Mouse (Mus musculus) frontal cortex, postnatal 36 days (tissue): ENCODE results near the gene Camkmt.
A peak's percentile ranks its signal among the peaks of the same experiment; 100 is the strongest.

Experiments used
- DNase-seq, 2 experiments: peaks; one replicate each; pipeline ENCODE4 v3.0.0; 2022; ENCODE audit warnings: low spot score in 2 of 2

Gene Camkmt

DNA sequence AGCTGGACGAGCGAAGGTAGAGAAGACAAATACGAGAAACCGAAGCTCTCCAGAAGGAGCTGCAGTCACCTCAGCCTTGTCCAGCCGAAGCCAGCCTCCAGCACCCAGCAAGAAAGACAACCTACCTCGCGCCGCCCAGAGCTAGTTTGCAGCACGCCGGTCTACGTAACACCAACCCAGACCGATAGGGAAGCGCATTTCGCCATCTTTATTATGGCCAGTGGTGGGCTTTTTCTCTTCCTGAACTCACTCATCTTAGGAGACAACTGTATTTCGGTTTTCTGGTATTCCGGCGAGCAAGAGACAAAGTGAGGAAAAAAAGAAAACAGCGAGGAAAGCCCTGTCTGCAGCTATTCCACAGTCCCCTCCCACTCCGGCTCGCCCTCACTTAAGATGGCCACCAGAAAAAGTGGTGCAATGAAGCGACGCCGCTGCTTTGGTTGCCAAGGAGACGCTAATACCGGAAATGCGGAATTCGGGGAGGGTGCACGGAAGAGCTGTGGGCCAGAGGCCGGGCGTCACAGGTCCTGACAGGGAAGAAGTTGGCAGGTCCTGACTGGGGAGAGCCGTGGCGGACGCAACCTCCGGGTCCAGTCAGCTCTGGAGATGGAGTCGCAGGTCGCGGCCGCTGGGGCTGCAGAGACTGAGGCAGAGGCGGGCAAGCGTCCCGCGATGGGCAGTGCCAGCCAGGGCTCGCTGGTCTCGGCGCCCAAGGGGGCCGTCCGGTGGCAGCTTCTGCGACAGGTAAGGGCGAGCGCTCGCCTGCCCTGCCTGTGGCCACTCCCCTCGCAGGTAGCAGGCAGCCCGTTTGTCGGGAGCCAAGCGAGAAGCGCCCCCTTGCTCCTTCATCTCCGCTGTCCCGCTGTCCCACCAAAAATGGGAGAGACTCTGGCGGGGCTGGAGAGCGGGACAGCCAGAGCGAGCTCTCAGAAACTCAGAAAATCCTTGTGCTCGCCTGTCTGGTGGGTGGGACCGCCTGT lies at the start of gene Camkmt, which contains the start of gene Prepl:
Gene Camkmt, plus strand, starts transcription at position 433 of the 980 bp plus-strand sequence.
Gene Prepl, minus strand, starts transcription at position 122 of the 980 bp plus-strand sequence.
- peak; percentile 95 to 97 for DNase-seq

GRCm38 (mm10) chr17:85040913-85041312 lies 49.4 kb upstream of the Camkmt start:
- no peak for DNase-seq

GRCm38 (mm10) chr17:85042419-85042818 lies 47.9 kb upstream of the Camkmt start:
- DNase-seq, result no peak

DNA sequence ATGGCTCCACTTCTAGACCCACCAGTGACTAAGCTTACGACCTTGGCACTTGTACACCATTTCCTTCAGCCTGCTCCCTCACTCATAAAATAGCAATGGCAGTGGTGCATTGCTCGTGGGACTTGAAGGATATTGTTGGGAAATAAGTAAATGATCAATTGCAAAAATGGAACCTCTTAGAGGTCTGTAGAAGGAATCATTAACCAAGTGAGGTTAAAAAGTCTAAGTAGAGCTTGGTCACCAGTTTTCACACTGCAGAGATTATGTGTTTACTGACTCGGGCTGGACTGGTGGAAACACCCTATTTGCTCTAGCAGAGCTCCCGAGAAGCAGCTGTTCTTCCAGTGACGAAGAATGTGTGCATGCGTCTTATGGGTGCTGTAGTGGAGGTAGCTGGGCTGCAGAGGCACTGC lies 46.9 kb upstream of the Camkmt start:
- no peak for DNase-seq

GRCm38 (mm10) chr17:85044466-85044865 lies 45.9 kb upstream of the Camkmt start:
- DNase-seq, result no peak

DNA sequence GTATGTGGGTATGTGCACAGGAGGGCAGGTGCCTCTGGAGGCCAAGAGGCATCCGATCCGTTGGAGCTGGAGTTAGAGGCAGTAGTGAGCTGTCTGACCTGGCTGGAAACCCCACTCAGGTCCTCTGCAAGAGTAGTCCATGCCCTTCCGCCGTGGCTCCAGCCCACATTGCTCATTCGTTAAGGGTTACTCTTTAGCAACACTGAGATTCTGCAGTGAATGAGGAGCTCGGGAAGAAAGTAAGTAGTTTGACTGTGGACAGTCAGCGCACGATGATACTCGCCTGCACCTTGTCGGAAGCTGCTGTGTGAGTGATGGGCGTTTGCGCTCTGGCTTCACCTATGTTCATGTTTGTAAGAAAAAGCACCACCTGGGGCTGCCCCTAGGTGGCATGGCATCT lies 45.2 kb upstream of the Camkmt start:
- DNase-seq, result no peak

GRCm38 (mm10) chr17:85048379-85048778 lies 42.0 kb upstream of the Camkmt start:
- no peak for DNase-seq

DNA sequence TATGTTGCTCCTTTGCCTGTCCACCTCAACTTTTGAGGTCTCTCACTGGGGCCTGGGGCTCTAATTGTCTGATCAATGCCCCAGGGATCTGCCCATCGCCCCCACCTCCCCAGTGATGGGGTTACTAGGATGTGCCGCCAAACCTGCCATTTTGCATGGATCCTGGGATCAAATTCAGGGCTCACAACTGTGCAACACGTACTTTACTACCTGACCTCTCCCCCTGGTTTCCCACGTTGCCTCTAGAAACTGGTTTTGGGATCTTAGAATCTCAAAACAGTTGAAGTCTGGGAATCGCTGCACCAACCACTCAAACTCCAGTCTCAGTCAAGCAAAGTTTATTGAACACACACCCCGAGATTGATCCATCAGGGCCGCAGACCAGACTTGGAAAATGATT lies 32.1 kb upstream of the Camkmt start:
- no peak for DNase-seq

DNA sequence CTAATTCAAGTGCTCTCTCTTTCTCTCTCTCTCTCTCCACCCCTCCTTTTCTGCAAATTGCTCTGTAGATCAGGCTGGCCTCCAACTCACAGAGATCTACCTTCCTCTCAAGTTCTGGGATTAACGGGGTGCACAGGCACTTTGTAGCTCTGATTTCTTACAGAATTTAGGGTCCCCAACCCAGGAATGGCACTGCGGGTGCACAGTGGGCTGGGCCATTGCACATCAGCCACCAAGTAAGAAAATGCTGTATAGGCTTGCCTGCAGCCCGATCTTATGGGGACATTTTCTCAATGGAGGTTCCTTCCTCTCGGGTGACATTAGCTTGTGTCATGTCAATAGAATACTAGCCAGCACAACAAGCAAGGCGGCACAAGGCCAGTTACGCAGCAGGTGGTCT lies 31.2 kb upstream of the Camkmt start:
- DNase-seq, result no peak

GRCm38 (mm10) chr17:85063560-85063959 lies 26.8 kb upstream of the Camkmt start:
- DNase-seq, result no peak

DNA sequence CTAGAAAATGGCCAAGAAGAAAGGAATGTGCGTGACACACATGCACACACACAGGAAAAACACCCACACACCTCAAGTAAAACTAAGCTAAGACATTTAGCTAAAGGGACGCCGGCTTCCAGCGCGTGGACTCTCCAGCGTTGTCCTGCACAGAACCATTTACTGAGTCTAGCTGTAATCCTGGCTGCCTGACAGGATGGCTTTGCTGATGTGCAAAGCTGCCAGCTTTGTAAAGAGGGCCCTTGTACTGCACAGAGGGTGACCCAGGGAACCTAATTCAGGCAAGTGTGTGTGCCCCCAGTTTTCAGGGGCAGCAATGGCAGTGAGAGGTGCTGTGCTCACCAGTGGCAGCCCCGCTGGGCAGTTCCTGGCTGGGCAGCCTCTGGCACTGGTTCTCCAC lies 23.0 kb upstream of the Camkmt start:
- peak in 1 of 2 experiments; percentile 26 for DNase-seq

GRCm38 (mm10) chr17:85070658-85071057 lies 19.7 kb upstream of the Camkmt start:
- no peak for DNase-seq

GRCm38 (mm10) chr17:85071088-85071775 lies 19.1 kb upstream of the Camkmt start:
- no peak for DNase-seq

GRCm38 (mm10) chr17:85072383-85072782 lies 18.0 kb upstream of the Camkmt start:
- no peak for DNase-seq

GRCm38 (mm10) chr17:85073214-85073613 lies 17.1 kb upstream of the Camkmt start:
- DNase-seq, result no peak

GRCm38 (mm10) chr17:85074083-85074482 lies 16.3 kb upstream of the Camkmt start:
- DNase-seq, result no peak

- DNase-seq, result no peak
Measured at GRCm38 (mm10) chr17:85079276-85079675, 11.1 kb upstream of the Camkmt start.

GRCm38 (mm10) chr17:85080781-85081180 lies 9.6 kb upstream of the Camkmt start:
- DNase-seq, result no peak

DNA sequence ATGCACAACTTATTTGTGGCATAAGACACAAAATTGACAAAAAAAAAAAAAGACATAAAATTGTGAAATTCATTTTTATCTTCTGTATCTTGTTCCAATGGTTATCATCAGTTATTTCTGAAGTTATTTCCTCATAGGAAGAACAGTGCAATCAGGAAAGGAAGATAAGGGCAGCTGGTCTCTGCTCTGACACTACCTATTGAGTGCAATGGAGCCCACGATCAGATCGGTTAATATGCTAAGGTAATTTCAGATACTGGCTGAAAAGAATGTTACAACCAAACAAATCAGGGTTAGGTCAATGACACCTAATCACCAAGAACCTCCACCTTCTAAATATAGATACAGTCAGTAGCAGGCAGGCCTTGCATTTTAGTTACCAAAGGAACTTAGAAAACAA lies 5.0 kb upstream of the Camkmt start:
- no peak for DNase-seq

- no peak for DNase-seq
Measured at GRCm38 (mm10) chr17:85086501-85086900, 3.9 kb upstream of the Camkmt start.

DNA sequence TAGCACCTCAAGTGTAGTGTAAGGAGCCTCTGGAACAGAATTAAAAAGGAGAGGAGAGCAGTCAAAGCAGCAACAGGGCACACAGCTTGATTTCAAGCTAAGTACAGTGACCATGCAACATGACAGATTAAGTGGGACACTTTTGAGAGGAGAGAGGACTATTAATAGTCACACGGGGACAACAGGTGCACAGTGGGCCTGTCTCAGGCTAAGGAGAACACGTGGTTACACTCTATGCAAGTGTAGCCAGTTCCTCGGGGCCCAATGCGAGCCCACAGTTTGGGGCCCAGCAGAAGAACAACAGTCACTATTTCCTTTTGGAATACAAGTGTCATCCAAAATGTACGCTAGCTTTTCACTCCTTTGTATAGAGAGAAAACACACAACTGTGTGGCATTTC lies 2.8 kb upstream of the Camkmt start:
- no peak for DNase-seq

DNA sequence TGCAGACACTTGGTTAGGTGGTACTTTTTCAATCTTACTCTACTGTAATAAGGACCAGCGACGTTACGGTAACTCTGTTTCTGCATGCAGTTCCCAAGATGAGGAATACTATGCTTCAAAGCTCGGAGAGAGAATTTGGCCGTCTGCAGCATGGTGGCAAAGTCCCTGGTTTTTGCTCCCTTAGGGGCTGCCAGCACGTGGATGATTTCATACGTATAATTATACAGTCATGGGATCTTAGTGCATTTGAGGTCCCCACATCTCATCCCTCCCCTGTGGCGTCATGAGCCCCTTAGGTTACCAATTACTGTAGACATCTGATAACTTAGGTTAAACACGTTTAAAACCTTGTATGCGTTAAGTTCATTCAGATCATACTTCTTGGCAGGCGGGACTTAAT lies 2.0 kb upstream of the Camkmt start:
- no peak for DNase-seq

DNA sequence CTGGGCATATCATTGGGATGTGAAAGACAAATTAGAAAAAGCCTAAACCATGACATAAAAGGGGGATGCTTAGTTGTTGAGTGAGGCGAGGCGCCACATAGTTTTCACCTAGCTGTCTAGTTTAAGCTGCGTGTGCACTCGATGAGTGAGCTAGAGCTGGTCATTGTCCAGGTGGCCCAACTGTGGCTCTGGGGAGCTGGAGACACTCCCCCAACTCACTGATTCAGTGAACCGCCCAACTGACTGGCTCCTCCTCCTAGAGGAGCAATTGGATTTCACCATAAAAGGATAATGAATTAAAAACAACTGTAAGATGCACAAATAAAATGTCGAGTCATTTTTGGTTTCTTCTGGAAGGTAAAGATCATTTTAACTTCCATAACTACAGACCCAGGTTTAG lies 1.3 kb upstream of the Camkmt start:
- DNase-seq, result no peak
